Mouse (Mus musculus) A20 (cell line): ENCODE data around the gene Wt1.

Experiments used
- DNase-seq: peaks from one replicate; pipeline ENCODE4 v3.0.0-alpha.2; 2011; ENCODE audit warnings: low read depth, low spot score

Wt1 gene

GRCm38 (mm10) chr2:105126279-105126678 is at the start of gene Wt1:
Gene Wt1 (plus strand): TSS chr2:105126529.
- no peak for DNase-seq

- no peak for DNase-seq
Measured at GRCm38 (mm10) chr2:105077151-105077550, 49.2 kb upstream of the Wt1 start.

GRCm38 (mm10) chr2:105082256-105082790 is 44.0 kb upstream of the Wt1 start:
- DNase-seq: no peak

- no peak for DNase-seq
Measured at GRCm38 (mm10) chr2:105084035-105084434, 42.3 kb upstream of the Wt1 start.

GRCm38 (mm10) chr2:105086081-105086480 is 40.2 kb upstream of the Wt1 start:
- no peak for DNase-seq

- no peak for DNase-seq
Measured at GRCm38 (mm10) chr2:105088005-105088404, 38.3 kb upstream of the Wt1 start.

GRCm38 (mm10) chr2:105089083-105089482 is 37.2 kb upstream of the Wt1 start:
- DNase-seq: no peak

GRCm38 (mm10) chr2:105089581-105090508 is 36.5 kb upstream of the Wt1 start:
- DNase-seq: no peak

- no peak for DNase-seq
Measured at GRCm38 (mm10) chr2:105090991-105091390, 35.3 kb upstream of the Wt1 start.

- no peak for DNase-seq
Measured at GRCm38 (mm10) chr2:105091718-105092117, 34.6 kb upstream of the Wt1 start, which contains the start of gene Gm11060. Gene Gm11060 (plus strand): TSS chr2:105092018.

GRCm38 (mm10) chr2:105097294-105097953 is 28.9 kb upstream of the Wt1 start:
- DNase-seq: no peak

- no peak for DNase-seq
Measured at GRCm38 (mm10) chr2:105099410-105099809, 26.9 kb upstream of the Wt1 start.

- no peak for DNase-seq
Measured at GRCm38 (mm10) chr2:105100541-105100940, 25.8 kb upstream of the Wt1 start.

- peak; percentile 27 for DNase-seq
Measured at GRCm38 (mm10) chr2:105108703-105109158, 17.6 kb upstream of the Wt1 start.

GRCm38 (mm10) chr2:105114074-105114473 is 12.3 kb upstream of the Wt1 start:
- DNase-seq: no peak

- no peak for DNase-seq
Measured at GRCm38 (mm10) chr2:105117669-105118068, 8.7 kb upstream of the Wt1 start.

GRCm38 (mm10) chr2:105122216-105122615 is 4.1 kb upstream of the Wt1 start:
- no peak for DNase-seq

- no peak for DNase-seq
Measured at GRCm38 (mm10) chr2:105122886-105123285, 3.4 kb upstream of the Wt1 start.

- no peak for DNase-seq
Measured at GRCm38 (mm10) chr2:105123431-105123830, 2.9 kb upstream of the Wt1 start.

- DNase-seq: no peak
Measured at GRCm38 (mm10) chr2:105123881-105124280, 2.4 kb upstream of the Wt1 start.

GRCm38 (mm10) chr2:105124391-105124790 is 1.9 kb upstream of the Wt1 start:
- DNase-seq: no peak

- no peak for DNase-seq
Measured at GRCm38 (mm10) chr2:105125205-105125604, 1.1 kb upstream of the Wt1 start.
